Mouse (Mus musculus) embryo, embryonic 11.5 days (tissue): Measurements from ENCODE around the gene Cyp20a1.
A peak's percentile ranks its signal among the peaks of the same experiment; 100 is the strongest.

ENCODE experiments used
- DNase-seq: peaks from one replicate; pipeline ENCODE4 v3.0.0-alpha.2; 2012; ENCODE audit warnings: low read depth, low spot score

Cyp20a1 gene

GRCm38 (mm10) chr1:60342808-60343629, at the start of gene Cyp20a1:
TSS of gene Cyp20a1 (plus strand) at chr1:60343323.
- peak; percentile 72 for DNase-seq

- DNase-seq, result no peak
These were observed 49.2 kb upstream of the Cyp20a1 start for GRCm38 (mm10) chr1:60293921-60294320.

GRCm38 (mm10) chr1:60343630-60344455, 720 bp downstream of the Cyp20a1 start:
- DNase-seq, result no peak

- DNase-seq, result no peak
These were observed 1.5 kb downstream of the Cyp20a1 start for GRCm38 (mm10) chr1:60344670-60345069.

- no peak for DNase-seq
These were observed 2.6 kb downstream of the Cyp20a1 start for GRCm38 (mm10) chr1:60345712-60346111.

GRCm38 (mm10) chr1:60352786-60353185, 9.7 kb downstream of the Cyp20a1 start:
- DNase-seq, result no peak

GRCm38 (mm10) chr1:60361626-60362025, 18.5 kb downstream of the Cyp20a1 start:
- DNase-seq, result no peak

- DNase-seq, result no peak
These were observed 33.4 kb downstream of the Cyp20a1 start for GRCm38 (mm10) chr1:60376556-60376955.

- no peak for DNase-seq
These were observed 38.8 kb downstream of the Cyp20a1 start for GRCm38 (mm10) chr1:60381910-60382309.

- DNase-seq, result no peak
These were observed 61.7 kb downstream of the Cyp20a1 start for GRCm38 (mm10) chr1:60404848-60405247.

- no peak for DNase-seq
These were observed 65.5 kb downstream of the Cyp20a1 start for GRCm38 (mm10) chr1:60408501-60409167.

- DNase-seq, result peak; percentile 88
These were observed 66.2 kb downstream of the Cyp20a1 start, which contains the start of gene Abi2 for GRCm38 (mm10) chr1:60409168-60409828. TSS of gene Abi2 (plus strand) at chr1:60409619.

- peak; percentile 23 for DNase-seq
These were observed 67.0 kb downstream of the Cyp20a1 start for GRCm38 (mm10) chr1:60409928-60410817.

- DNase-seq, result no peak
These were observed 73.6 kb downstream of the Cyp20a1 start for GRCm38 (mm10) chr1:60416724-60417123.

- DNase-seq, result no peak
These were observed 80.8 kb downstream of the Cyp20a1 start for GRCm38 (mm10) chr1:60423882-60424281.

GRCm38 (mm10) chr1:60428341-60428740, 85.2 kb downstream of the Cyp20a1 start:
- no peak for DNase-seq

GRCm38 (mm10) chr1:60428932-60429331, 85.8 kb downstream of the Cyp20a1 start:
- no peak for DNase-seq

GRCm38 (mm10) chr1:60431531-60431930, 88.4 kb downstream of the Cyp20a1 start:
- DNase-seq, result no peak

GRCm38 (mm10) chr1:60432497-60432896, 89.4 kb downstream of the Cyp20a1 start:
- no peak for DNase-seq
